Mouse (Mus musculus) MEL (cell line): ENCODE data around the gene Comp. TPM values are rescaled to one million over a fixed set of nuclear protein-coding genes. Genes with fewer than 3 reads are reported as not detected.

Experiments
- DNase-seq: peaks from one replicate; pipeline ENCODE4 v3.0.0; 2011; ENCODE audit warnings: low read depth, low spot score
- H3K27ac ChIP-seq: 2 replicates; pipeline ENCODE4 v1.5.1; 2012; ENCODE audit warnings: low read depth, mild to moderate bottlenecking, control low read depth, low read length, moderate library complexity; ENCODE audit not compliant: control insufficient read depth
- H3K27me3 ChIP-seq, 2 experiments: fragments of 150-350 bp in 1 of 2; sonication (generic) in 1 of 2; 2 replicates each; pipeline ENCODE4 v1.6.1; 2012; ENCODE audit warnings: low read length in 2 of 2, mild to moderate bottlenecking in 2 of 2, improper control_type of control experiment in 1 of 2, moderate library complexity in 1 of 2; ENCODE audit not compliant: insufficient read depth in 2 of 2, control insufficient read depth in 1 of 2
- H3K36me3 ChIP-seq, 2 experiments: 2 replicates each; pipeline ENCODE4 v1.6.1; 2012 to 2014; ENCODE audit warnings: low read length in 2 of 2, improper control_type of control experiment in 1 of 2, inconsistent platforms in 1 of 2, mild to moderate bottlenecking in 1 of 2; ENCODE audit not compliant: insufficient read depth in 2 of 2, control insufficient read depth in 1 of 2
- H3K4me1 ChIP-seq, 2 experiments: fragments of 150-350 bp in 1 of 2; sonication (generic) in 1 of 2; 2 replicates each; pipeline ENCODE4 v1.6.1; 2012; ENCODE audit warnings: low read length in 2 of 2, improper control_type of control experiment in 1 of 2, mild to moderate bottlenecking in 1 of 2; ENCODE audit not compliant: insufficient read depth in 2 of 2, control insufficient read depth in 1 of 2
- H3K4me3 ChIP-seq, 2 experiments: fragments of 150-350 bp in 1 of 2; sonication (generic) in 1 of 2; 2 replicates each; pipeline ENCODE4 v1.5.1; 2012; ENCODE audit warnings: low read depth in 2 of 2, low read length in 2 of 2, mild to moderate bottlenecking in 2 of 2, moderate library complexity in 2 of 2, control low read depth in 1 of 2, improper control_type of control experiment in 1 of 2; ENCODE audit not compliant: control insufficient read depth in 1 of 2, insufficient read depth in 1 of 2
- H3K79me2 ChIP-seq: 2 replicates; pipeline ENCODE4 v1.6.1; 2012; ENCODE audit warnings: mild to moderate bottlenecking, low read length, moderate library complexity; ENCODE audit not compliant: control insufficient read depth, poor library complexity, insufficient read depth
- H3K9ac ChIP-seq: 2 replicates; pipeline ENCODE4 v1.6.1; 2012; ENCODE audit warnings: low read depth, mild to moderate bottlenecking, control low read depth, low read length, moderate library complexity; ENCODE audit not compliant: control insufficient read depth, poor library complexity, severe bottlenecking
- H3K9me3 ChIP-seq: fragments of 150-350 bp; sonication (generic); replicated peaks from 2 replicates; pipeline ENCODE4 v1.6.1; 2012; ENCODE audit warnings: mild to moderate bottlenecking, low read length, improper control_type of control experiment, moderate library complexity; ENCODE audit not compliant: insufficient read depth
- BHLHE40 ChIP-seq: IDR thresholded peaks from 2 replicates; pipeline ENCODE4 v1.6.1; 2012; ENCODE audit warnings: low read depth, mild to moderate bottlenecking, inconsistent platforms, low read length, improper control_type of control experiment, borderline replicate concordance
- CHD1 ChIP-seq: IDR thresholded peaks from 2 replicates; pipeline ENCODE4 v1.6.1; 2012; ENCODE audit warnings: low read depth, mild to moderate bottlenecking, inconsistent platforms, low read length, improper control_type of control experiment
- CHD2 ChIP-seq: IDR thresholded peaks from 2 replicates; pipeline ENCODE4 v1.6.1; 2011; ENCODE audit warnings: low read length, improper control_type of control experiment
- CTCF ChIP-seq, 3 experiments: IDR thresholded peaks in 2 of 3; conservative IDR thresholded peaks in 1 of 3; 2 replicates each; pipeline ENCODE4 v1.5.1; 2011 to 2012; ENCODE audit warnings: low read length in 3 of 3, low read depth in 2 of 3, mild to moderate bottlenecking in 2 of 3, improper control_type of control experiment in 1 of 3, inconsistent platforms in 1 of 3, mixed read lengths in 1 of 3, moderate library complexity in 1 of 3; ENCODE audit not compliant: control insufficient read depth in 1 of 3, insufficient read depth in 1 of 3, poor library complexity in 1 of 3, severe bottlenecking in 1 of 3
- ELF1 ChIP-seq: IDR thresholded peaks from 2 replicates; pipeline ENCODE4 v1.6.1; 2014; ENCODE audit warnings: low read depth, mild to moderate bottlenecking, inconsistent platforms, low read length, improper control_type of control experiment, moderate library complexity
- EP300 ChIP-seq, 2 experiments: IDR thresholded peaks; 2 replicates each; pipeline ENCODE4 v1.6.1; 2011; ENCODE audit warnings: improper control_type of control experiment in 2 of 2, low read length in 2 of 2, low read depth in 1 of 2, mild to moderate bottlenecking in 1 of 2
- JUND ChIP-seq: IDR thresholded peaks from 2 replicates; pipeline ENCODE4 v1.6.1; 2011; ENCODE audit warnings: low read depth, mild to moderate bottlenecking, improper control_type of control experiment, low read length
- KAT2A ChIP-seq: conservative IDR thresholded peaks from 2 replicates; pipeline ENCODE4 v1.6.1; 2012; ENCODE audit warnings: low read depth, low read length, improper control_type of control experiment, inconsistent platforms
- MAZ ChIP-seq: IDR thresholded peaks from 2 replicates; pipeline ENCODE4 v1.6.1; 2012; ENCODE audit warnings: low read depth, mild to moderate bottlenecking, inconsistent platforms, low read length, improper control_type of control experiment
- MEF2A ChIP-seq: IDR thresholded peaks from 2 replicates; pipeline ENCODE4 v1.6.1; 2014; ENCODE audit warnings: low read depth, mild to moderate bottlenecking, inconsistent platforms, low read length, improper control_type of control experiment; ENCODE audit not compliant: poor library complexity, insufficient replicate concordance, severe bottlenecking; ENCODE audit errors: extremely low read depth
- MXI1 ChIP-seq: IDR thresholded peaks from 2 replicates; pipeline ENCODE4 v1.6.1; 2011; ENCODE audit warnings: mild to moderate bottlenecking, low read depth, low read length, improper control_type of control experiment
- NELFE ChIP-seq: IDR thresholded peaks from 2 replicates; pipeline ENCODE4 v1.6.1; 2011; ENCODE audit warnings: low read depth, low read length, improper control_type of control experiment
- NRF1 ChIP-seq: IDR thresholded peaks from 2 replicates; pipeline ENCODE4 v1.6.1; 2014; ENCODE audit warnings: low read depth, mild to moderate bottlenecking, inconsistent platforms, low read length, improper control_type of control experiment, moderate library complexity; ENCODE audit not compliant: poor library complexity, insufficient read depth, severe bottlenecking
- POLR2A ChIP-seq, 2 experiments: IDR thresholded peaks; 2 replicates each; pipeline ENCODE4 v1.6.1; 2011 to 2012; ENCODE audit warnings: low read length in 2 of 2, mild to moderate bottlenecking in 2 of 2, control low read depth in 1 of 2, improper control_type of control experiment in 1 of 2, low read depth in 1 of 2, moderate library complexity in 1 of 2; ENCODE audit not compliant: control insufficient read depth in 1 of 2, insufficient read depth in 1 of 2, poor library complexity in 1 of 2
- POLR2AphosphoS5 ChIP-seq: IDR thresholded peaks from 2 replicates; pipeline ENCODE4 v1.6.1; 2012; ENCODE audit warnings: low read depth, borderline replicate concordance, mild to moderate bottlenecking, inconsistent platforms, low read length, moderate library complexity, mixed read lengths
- RAD21 ChIP-seq: IDR thresholded peaks from 2 replicates; pipeline ENCODE4 v1.6.1; 2011; ENCODE audit warnings: mild to moderate bottlenecking, low read depth, low read length, improper control_type of control experiment
- RCOR1 ChIP-seq: IDR thresholded peaks from 2 replicates; pipeline ENCODE4 v1.6.1; 2012; ENCODE audit warnings: low read depth, mild to moderate bottlenecking, inconsistent platforms, low read length, improper control_type of control experiment
- SIN3A ChIP-seq: IDR thresholded peaks from 2 replicates; pipeline ENCODE4 v1.6.1; 2012; ENCODE audit warnings: low read length, improper control_type of control experiment, inconsistent platforms
- TBP ChIP-seq: IDR thresholded peaks from 2 replicates; pipeline ENCODE4 v1.8.0; 2011; ENCODE audit warnings: low read depth, low read length, improper control_type of control experiment
- TCF12 ChIP-seq: IDR thresholded peaks from 2 replicates; pipeline ENCODE4 v1.6.1; 2014; ENCODE audit warnings: low read depth, mild to moderate bottlenecking, inconsistent platforms, low read length, improper control_type of control experiment, moderate library complexity
- UBTF ChIP-seq: IDR thresholded peaks from 2 replicates; pipeline ENCODE4 v1.6.1; 2012; ENCODE audit warnings: low read depth, mild to moderate bottlenecking, inconsistent platforms, low read length, improper control_type of control experiment, moderate library complexity, borderline replicate concordance; ENCODE audit not compliant: insufficient read depth
- ZMIZ1 ChIP-seq: IDR thresholded peaks from 2 replicates; pipeline ENCODE4 v1.6.1; 2012; ENCODE audit warnings: low read depth, mild to moderate bottlenecking, inconsistent platforms, low read length, improper control_type of control experiment, moderate library complexity
- ZNF384 ChIP-seq: IDR thresholded peaks from 2 replicates; pipeline ENCODE4 v1.6.1; 2012; ENCODE audit warnings: low read depth, mild to moderate bottlenecking, inconsistent platforms, low read length, improper control_type of control experiment
- polyA plus RNA-seq, 2 experiments: library from polyadenylated mRNA; stranded (reverse) in 1 of 2; unstranded in 1 of 2; fragments of >175 nt in 1 of 2; fragments of >200 nt in 1 of 2; gene quantifications; 2 replicates each; pipeline versions ENCODE4 v1.2.1 to v1.2.4; 2012; ENCODE audit warnings: low replicate concordance in 2 of 2, low read depth in 1 of 2; ENCODE audit not compliant: insufficient read length in 2 of 2, insufficient read depth in 1 of 2, missing spikeins in 1 of 2
- total RNA-seq: library from RNA; depleted of rRNA; stranded (reverse); fragments of 300-350 nt; gene quantifications from 2 replicates; pipeline ENCODE4 v1.2.3, GENCODE M21; 2012

Gene Comp
- total and polyA plus RNA-seq, 3 experiments = 0.54 TPM; not detected in 2

DNA sequence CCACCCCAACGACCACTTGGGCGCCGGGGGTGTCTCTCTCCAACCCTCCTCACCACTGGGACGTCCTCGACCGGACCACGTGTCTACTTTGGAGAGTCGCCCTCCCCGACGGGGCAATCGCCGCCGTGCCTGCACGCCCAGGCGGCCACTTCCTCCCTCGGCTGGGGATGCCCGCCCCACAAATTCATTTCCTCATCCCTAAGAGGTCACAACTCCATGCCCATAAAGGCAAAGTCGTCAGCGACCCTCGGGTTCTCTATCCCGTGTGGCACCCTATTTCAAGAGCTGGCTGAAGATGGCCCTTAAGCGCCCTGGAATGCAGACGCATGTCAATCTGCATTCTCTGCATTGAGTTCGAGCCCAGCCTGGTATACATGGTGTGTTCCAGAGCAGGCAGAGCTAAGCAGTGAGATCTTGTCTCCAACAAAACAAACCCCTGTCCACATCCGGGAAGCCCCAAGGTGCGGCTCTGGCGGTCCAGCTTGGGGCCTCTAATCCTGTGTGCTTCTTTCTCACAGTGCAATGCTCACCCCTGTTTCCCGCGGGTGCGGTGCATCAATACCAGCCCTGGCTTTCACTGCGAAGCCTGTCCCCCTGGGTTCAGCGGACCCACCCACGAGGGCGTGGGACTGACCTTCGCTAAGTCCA is 2.0 kb downstream of the Comp start:
- Histone ChIP-seq H3K27me3 (no peaks in the 10 kb centered on the region), H3K4me1 (peaks cover 0 to 8% of the 10 kb centered on the region in 2 experiments; a peak in 2 of 4 replicates), H3K9me3 (no peaks in the 10 kb centered on the region), H3K27ac (no peak overlapping the region), H3K36me3 (no peaks in the 10 kb centered on the region), H3K9ac (no peak overlapping the region), H3K79me2 (no peaks in the 10 kb centered on the region), H3K4me3 (no peak overlapping the region)
- no peak for DNase-seq
- no peak for TF ChIP-seq SIN3A
- TF ChIP-seq NRF1 = no peak
- TF ChIP-seq BHLHE40 = no peak
- TF ChIP-seq NELFE = no peak
- TF ChIP-seq JUND = no peak
- no peak for TF ChIP-seq POLR2AphosphoS5
- TF ChIP-seq UBTF = no peak
- no peak for TF ChIP-seq ZMIZ1
- no peak for TF ChIP-seq ZNF384
- no peak for TF ChIP-seq RCOR1
- TF ChIP-seq MXI1 = no peak
- no peak for TF ChIP-seq EP300 (IDR thresholded peaks at IDR 0.05; ENCODE audit: low read depth in 1 of 2, low read length in 2 of 2)
- no peak for TF ChIP-seq CHD1
- no peak for TF ChIP-seq CTCF (IDR thresholded peaks at IDR 0.05 in 2 of 3, conservative IDR thresholded peaks at IDR 0.05 in 1 of 3; ENCODE audit: control insufficient read depth in 1 of 3, insufficient read depth in 1 of 3, low read depth in 2 of 3, low read length in 3 of 3, poor library complexity in 1 of 3, severe bottlenecking in 1 of 3)
- TF ChIP-seq RAD21 = no peak
- no peak for TF ChIP-seq CHD2

DNA sequence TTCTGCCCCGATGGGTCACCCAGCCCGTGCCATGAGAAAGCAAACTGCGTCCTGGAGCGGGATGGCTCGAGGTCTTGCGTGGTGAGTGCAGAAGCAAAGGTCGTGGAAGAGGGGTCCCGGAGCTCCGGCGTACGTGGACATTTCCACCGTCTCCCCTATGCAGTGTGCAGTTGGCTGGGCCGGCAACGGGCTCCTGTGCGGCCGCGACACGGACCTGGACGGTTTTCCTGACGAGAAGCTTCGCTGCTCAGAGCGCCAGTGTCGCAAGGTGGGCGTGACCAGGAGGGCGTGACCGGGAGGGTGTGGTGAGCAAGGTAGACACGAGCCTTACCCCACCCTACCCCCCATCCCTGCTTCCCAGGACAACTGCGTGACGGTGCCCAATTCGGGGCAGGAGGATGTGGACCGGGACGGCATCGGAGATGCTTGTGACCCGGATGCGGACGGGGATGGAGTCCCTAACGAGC is 3.0 kb downstream of the Comp start:
- Histone ChIP-seq H3K4me1 (peaks cover 0 to 8% of the 10 kb centered on the region in 2 experiments; a peak in 2 of 4 replicates), H3K27me3 (no peaks in the 10 kb centered on the region), H3K27ac (no peak overlapping the region), H3K4me3 (no peak overlapping the region), H3K79me2 (no peaks in the 10 kb centered on the region)
- no peak for DNase-seq
- TF ChIP-seq KAT2A (no peak), ZMIZ1 (no peak), TBP (no peak), POLR2A (IDR thresholded peaks at IDR 0.05; ENCODE audit: control insufficient read depth in 1 of 2, insufficient read depth in 1 of 2, low read depth in 1 of 2, low read length in 2 of 2, poor library complexity in 1 of 2) (no peak), TCF12 (no peak), MXI1 (no peak), NRF1 (no peak), UBTF (no peak), MAZ (no peak), MEF2A (no peak), ELF1 (no peak)
- TF ChIP-seq, all 39 proteins: peak for 0
- no peak overlapping the region for H3K9ac ChIP-seq
- no peaks in the 10 kb centered on the region for H3K36me3 ChIP-seq
- no peaks in the 10 kb centered on the region for H3K9me3 ChIP-seq
